Mouse (Mus musculus): Measurements from ENCODE around the gene Rasl10b.

The Rasl10b gene

DNA sequence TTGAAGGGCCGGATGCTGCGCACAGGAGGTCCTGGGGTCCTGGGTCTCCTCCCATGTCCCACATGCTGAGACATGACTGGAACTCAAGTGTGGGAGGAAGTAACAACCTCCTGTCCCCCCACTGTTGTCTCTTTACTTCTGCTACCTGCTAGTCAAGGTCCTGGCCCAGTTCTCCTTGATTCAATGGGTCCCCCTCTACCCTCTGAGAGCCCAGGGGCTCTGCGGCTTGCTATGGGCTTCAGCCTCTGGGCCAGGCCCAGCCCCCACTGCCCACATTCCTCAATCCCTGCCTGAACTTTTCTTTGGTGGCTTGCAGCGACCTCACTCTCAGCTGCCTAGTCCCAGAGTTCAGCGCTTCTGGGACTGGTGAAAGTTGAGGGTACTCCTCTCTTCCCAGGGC is 20.4 kb downstream of the Rasl10b start, which contains the start of gene Gas2l2:
Gene Gas2l2 (minus strand): TSS at position 101 of the 400 bp plus-strand sequence.
- DNase-seq (ENCODE audit: inconsistent age in 2 of 2, low spot score in 1 of 2) = no peak

DNA sequence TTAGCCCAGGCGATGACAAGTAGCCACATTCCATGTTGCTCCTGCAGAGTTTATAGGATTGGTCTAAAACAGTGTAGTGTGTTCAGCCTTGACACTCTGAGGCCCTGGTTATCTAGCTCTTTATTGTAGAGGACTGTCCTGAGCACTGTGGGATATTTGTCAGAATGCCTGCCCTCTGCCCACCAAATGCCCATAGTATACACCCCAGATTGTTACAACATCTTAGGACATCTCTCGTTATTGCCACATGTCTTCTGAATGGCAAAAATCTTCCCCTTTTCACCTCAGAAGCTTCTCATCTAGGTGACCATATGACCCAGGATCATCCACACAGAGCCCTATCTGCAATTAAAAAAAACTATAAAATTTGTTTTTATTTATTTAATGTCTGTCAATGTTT is 23.6 kb downstream of the Rasl10b start:
- DNase-seq (ENCODE audit: inconsistent age in 2 of 2, low spot score in 1 of 2) = no peak

DNA sequence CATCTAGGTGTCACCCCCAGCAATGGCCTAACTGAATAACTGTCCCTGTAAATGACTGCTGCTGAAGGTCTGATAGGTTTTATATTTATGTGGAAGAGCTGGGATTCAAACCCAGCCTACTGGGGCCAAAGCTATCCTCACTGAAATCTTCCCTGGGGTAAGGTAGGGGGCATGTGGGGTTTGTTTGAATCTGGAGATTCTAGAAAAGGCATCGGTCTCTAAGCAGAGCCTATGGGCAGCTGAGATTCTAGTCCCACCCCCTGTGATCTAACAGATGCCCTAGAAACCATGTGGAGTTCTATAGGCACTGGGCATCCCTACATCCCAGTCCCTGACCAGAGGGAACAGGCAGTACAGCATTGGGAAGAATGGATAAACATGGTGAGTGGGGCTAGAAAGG is 28.4 kb downstream of the Rasl10b start, which contains the start of gene 1700020L24Rik:
Gene 1700020L24Rik (plus strand): TSS at position 301 of the 400 bp plus-strand sequence.
- DNase-seq (ENCODE audit: inconsistent age in 2 of 2, low spot score in 1 of 2) = no peak

DNA sequence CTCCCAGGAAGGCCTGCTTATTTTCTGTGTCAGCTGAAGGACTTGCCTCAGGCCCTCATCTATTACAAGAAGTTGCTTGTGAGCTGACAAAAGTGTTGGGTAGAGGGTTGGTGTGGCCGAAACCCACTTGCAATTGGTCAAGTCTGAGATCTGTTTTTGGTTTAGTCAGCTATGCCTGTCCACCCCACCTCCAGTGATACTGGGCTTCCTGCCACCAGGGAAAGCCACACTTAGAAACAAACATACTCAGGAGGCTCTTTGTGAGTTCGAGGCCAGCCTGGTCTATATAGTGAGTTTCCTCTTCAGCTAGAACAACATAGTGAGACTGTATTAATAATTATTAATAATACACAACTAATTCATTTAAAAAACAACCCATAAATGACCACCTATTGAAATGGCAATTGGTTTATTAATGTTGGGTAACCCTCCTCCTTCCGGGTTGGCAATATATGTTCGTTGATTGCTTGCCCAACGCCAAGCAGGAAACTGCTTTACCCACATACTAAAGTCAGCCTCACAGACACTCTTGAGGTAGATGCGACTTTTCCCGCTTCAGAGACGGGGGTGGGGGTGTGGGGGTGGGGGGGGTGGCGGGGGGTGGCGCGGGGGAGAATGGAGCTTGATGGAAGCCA is 30.6 kb downstream of the Rasl10b start:
- peak in 1 of 2 experiments; percentile 27 for DNase-seq (ENCODE audit: inconsistent age in 2 of 2, low spot score in 1 of 2)

DNA sequence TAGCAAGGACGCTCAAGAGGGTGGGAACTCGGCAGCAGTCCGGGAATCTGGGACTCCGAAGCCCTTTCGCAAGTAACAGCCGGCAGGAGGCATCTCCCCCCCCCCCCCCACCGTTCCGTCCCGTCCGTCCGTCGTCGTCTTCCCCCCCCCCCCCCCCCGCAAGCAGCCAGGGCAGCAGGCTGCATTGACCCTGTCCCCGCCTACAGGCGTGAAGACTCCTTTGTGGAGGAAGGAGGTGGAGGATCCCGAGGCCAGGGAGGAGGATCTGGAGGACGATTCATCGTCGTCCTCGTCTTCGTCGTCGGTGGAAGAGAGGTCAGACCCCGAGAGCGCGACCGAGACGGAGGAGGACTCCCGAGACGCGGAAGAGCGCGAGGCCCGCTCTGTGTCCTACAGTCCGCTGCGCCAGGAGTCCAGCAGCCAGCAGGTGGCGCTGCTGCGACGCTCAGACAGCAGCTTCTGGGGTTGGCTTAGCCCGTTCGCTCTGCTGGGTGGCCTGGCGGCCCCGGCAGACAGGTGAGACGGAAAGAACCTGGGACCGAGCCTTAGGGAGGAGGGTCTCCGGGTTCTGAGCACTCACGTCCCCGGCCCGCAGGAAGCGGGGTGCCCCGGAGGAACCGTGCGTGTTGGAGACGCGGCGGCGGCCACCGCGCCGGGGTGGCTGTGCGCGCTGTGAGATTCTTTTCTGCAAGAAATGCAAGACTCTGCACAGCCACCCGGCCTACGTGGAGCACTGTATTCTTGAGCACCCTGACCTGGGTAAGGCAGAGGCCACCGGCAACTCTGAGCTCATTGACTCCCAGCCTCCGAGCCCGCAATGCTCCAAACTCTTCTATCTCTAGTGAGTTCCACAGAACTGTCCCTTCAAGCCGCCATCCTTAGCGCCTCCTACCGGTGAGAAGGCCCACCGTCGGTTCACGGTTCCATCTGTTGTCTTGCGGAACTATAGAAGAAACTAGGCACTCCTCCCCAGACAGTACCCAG is 31.4 kb downstream of the Rasl10b start:
- peak; percentile 88 to 96 for DNase-seq (ENCODE audit: inconsistent age in 2 of 2, low spot score in 1 of 2)

DNA sequence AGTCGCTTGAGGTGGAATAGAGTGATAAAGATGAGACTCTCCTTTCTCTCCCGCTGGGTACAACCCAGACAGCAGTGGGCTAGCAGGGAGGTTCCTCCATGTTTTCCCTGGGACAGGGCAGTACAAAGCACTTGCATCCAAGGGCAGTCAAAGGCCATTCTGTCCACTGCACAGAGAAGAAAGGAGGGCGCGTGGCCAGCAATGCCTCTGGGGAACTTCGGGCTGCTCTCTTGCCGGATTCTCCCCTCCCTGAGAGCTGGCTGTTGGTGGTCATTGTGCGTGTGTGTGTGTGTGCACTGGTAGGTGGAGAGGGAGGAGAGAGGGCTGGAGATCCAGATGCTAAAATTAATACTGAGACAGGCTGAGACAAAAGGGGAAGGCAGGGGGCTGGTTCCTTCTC is 32.3 kb downstream of the Rasl10b start:
- peak; percentile 40 to 79 for DNase-seq (ENCODE audit: inconsistent age in 2 of 2, low spot score in 1 of 2)

DNA sequence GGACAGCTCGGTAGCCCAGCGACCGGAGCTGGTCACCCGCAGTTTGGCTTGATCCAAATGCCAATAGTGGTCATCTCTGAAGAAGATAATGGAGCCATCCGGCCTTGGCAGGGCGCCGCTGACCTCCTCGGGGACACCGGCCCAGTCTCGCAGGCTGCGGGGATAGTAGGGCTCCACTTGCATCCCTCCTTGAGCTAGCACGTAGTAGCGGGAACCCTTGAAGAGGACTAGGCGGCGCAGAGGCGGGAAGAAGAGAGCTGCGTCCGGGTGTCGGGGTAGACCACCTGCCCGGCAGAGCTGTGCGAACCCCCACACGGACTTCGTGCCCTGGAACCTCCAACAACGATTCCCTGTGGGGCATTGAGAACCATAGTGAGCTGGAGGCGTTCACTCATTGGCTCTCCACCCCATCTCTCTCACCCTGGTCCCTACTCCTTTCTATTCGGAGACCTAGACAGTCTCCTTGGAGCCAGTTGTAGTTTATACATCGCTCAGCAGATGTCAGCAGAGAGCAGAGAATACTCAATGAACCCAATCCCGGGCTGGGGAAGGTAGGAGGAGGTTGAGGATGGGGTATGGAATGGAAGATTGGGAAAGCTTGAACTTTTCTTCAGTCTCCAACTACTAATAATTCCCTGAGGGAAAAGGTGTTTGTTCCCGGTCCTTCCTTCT is 33.8 kb downstream of the Rasl10b start:
- peak; percentile 73 to 94 for DNase-seq (ENCODE audit: inconsistent age in 2 of 2, low spot score in 1 of 2)

DNA sequence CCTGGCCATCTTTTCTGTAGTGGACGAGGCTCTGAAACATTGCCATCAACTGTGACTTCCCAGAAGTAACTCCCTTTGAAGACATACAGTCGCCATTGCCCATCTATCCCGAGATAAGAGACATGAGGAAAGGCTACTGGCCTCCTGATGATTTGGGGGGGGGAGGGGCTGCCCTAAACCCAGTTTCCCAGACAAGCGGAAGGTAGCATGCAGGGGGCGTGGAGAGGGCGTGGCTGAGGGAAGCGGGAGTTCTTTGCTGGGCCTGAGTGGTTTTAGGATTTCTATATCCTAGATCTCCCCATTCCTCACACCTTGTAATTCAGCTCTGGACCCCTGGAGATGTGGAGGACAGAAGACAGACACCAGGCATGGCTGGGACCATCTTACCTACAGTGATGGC is 34.9 kb downstream of the Rasl10b start:
- DNase-seq (ENCODE audit: inconsistent age in 2 of 2, low spot score in 1 of 2) = no peak

DNA sequence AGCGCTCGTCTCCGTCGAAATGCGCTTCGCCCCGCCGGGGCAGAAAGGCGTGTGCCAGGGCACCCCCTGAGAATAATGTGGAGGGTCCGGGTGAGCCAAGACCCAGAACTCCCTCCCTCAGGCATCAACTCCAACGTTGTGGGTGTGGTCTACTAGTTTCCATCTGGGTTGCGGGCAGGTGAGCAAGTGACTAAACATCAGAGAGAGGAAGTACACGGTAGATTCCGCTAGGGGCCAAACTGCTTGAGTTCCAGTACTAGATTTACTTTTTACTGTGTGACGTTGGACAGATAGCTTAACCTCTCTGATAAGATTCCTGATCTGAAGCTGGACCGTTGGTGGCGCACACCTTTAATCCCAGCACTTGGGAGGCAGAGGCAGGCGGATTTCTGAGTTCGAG is 36.1 kb downstream of the Rasl10b start:
- peak in 1 of 2 experiments; percentile 25 for DNase-seq (ENCODE audit: inconsistent age in 2 of 2, low spot score in 1 of 2)

DNA sequence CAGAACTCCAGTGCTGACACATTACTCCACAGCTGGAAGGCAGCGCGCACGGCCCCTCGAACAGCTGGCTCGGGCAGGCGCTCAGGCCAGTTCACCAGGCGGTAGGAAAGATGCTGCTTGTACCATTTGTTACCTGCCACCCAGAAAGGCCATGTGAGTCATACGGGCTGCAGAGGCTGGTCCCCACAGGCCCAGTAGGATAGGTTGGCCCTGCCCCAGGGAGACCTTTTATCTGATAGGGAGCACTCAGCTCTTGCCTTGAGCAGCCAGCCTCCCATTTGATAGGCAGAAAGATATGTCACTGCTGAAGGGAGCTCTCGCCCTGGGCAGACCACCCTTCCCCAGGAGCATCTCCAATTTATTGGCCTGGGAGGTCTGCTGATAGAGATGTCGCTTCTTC is 38.7 kb downstream of the Rasl10b start:
- peak in 1 of 2 experiments; percentile 36 for DNase-seq (ENCODE audit: inconsistent age in 2 of 2, low spot score in 1 of 2)

DNA sequence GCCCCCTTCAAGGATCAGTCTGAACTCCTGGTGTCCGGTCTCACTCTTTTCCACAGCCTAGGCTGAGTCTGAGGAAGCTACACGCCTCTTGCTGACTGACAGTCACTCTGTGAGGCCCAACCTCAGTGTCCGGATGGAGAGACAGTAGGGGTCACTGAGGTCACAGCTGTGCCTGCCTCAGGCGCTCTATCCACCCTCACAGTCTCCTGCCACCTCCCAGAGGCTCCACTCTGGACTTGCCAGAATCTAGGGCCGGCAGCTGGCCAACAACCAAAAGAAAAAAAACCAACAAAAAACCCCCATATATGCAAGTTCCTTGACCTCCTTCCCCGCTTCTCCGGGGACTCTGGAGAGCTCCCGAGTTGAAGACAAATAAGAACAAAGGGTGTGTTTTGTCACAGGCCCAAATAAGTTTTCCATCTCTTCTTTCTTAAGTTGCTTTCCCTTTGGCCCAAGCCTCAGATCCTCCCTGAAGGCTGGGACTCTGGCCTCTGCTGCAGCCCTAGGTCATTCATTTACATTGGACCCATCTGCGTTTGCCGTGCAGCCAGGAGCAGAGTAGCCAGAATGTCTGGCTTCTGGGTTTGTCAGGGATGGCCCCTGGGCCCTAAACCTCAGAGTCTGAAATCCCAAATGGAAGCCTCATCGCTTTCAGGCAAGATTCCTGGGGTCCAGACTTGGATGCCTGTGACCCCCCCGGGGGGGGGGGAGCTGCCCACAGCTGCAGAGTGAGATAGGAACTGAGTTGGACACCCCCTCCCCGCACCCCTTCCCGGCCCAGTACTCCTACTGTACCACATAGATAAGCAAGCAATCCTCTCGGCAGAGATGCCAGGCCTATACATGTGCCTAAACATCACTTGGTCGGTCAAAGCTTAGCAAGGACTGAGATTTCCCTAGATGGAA is 39.3 kb downstream of the Rasl10b start:
- peak; percentile 37 to 69 for DNase-seq (ENCODE audit: inconsistent age in 2 of 2, low spot score in 1 of 2)

DNA sequence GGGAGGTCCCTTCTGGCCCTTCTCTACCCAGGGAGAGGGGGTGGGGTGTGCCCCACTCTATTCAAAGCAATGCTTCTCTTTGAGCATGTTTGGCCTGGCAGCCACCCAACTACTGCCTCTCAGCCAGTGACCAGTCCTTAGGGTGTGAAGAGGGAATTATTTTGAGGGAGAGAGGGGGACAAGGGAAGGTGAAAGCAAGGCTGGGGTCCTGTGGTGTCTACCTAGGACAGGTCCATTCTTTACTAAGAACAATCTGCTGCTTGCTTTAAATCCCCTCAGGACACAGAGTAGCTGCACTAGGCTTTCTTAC is 39.9 kb downstream of the Rasl10b start:
- peak; percentile 30 to 64 for DNase-seq (ENCODE audit: inconsistent age in 2 of 2, low spot score in 1 of 2)

DNA sequence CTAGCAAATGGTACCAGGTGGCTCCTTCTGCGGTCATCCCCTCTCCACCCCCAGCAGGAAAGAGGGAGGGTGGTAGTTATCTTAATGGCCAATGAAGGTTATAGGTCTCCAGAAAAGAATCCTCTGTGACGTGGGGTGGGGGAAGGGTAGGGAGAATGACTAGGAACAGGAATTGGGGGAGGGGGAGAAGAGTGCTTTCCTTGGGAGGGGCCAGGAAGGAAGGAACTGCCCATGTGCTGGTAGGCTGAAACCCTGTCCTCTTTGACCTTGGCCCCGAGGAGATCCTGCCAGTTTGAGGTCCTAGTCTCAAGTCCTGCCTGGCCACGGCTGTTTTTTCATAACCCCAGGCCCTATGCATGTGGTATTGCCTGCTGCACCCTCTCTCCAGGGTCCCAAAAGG is 40.4 kb downstream of the Rasl10b start:
- DNase-seq (ENCODE audit: inconsistent age in 2 of 2, low spot score in 1 of 2) = peak; percentile 19 to 55

DNA sequence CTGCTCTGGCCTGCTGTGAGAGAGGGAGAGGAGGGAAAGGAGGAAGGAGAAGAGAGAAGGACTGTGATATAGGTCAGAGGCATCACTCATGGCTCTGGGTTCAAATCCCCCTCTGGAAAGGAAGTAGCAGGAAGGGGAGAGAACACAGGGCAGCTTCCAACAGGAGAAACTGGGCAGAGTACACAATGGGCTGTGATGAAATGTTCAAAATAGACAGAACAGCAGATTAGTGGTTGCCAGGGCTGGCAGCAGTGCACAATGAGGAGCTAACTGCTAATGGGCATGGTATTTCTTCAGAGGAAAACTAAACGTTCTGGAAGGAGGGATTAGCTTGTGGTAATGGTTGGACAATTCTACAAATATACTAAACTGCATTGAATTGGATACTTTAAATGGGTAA is 41.6 kb downstream of the Rasl10b start:
- peak in 1 of 2 experiments; percentile 33 for DNase-seq (ENCODE audit: inconsistent age in 2 of 2, low spot score in 1 of 2)

DNA sequence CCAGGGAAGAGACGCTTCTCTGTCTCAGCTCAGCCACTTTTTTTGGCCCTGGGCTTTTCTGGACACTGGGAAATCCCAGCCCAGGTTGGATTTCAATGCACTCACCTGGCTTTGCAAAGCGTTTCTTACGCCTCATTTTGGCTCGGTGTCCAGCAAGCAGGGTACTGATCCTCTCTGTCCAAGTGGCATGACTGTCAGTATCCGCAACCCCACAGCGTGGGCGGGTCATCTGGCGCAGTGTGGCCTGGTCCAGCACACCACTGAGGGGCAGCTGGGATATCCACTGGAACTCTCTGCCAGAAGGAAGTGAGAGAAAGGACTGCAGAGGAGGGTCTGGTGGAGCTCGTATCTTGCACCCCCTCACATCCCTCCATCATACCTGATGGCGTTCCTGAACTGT is 42.3 kb downstream of the Rasl10b start:
- peak in 1 of 2 experiments; percentile 6 for DNase-seq (ENCODE audit: inconsistent age in 2 of 2, low spot score in 1 of 2)

DNA sequence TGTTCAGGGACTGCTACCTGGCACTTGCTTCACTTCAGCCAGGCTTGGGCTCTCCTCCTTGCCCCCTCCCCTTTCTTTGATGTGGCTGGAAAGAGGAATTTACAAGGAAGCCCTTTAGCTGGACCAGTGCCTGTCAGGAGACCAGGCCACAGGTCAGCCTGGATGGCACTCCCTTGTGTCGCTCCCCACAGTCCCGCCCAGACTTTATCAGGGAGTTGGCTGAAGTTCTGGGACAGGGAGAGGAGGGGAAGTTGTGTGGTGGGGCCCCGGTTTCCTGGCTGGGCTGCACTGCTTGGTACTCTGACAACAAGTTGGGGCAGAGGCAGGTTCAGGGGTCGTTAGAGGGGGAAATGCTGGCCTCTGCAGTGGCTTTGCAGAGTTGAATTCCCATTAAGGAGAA is 45.6 kb downstream of the Rasl10b start:
- DNase-seq (ENCODE audit: inconsistent age in 2 of 2, low spot score in 1 of 2) = peak; percentile 44 to 76

DNA sequence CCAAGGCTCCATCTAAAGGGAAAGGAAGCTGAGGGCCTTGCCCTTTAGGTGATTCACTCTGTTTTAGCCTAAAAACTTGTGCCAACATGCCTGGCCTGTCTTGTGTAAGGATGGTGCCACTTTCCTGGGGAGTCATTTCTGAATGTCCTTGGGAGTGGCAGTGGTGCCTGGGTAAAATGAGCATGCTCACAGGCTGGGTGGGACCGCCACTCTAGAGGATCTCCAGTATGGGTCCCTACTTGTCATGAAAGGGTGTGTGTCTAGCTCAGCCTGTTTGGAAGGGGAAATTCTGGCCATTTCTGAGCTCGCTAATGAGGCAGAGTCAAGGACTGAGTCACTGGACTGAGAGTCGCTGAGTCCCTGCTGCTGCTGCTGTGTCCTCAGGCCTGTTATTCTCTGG is 46.7 kb downstream of the Rasl10b start:
- peak; percentile 70 to 93 for DNase-seq (ENCODE audit: inconsistent age in 2 of 2, low spot score in 1 of 2)

DNA sequence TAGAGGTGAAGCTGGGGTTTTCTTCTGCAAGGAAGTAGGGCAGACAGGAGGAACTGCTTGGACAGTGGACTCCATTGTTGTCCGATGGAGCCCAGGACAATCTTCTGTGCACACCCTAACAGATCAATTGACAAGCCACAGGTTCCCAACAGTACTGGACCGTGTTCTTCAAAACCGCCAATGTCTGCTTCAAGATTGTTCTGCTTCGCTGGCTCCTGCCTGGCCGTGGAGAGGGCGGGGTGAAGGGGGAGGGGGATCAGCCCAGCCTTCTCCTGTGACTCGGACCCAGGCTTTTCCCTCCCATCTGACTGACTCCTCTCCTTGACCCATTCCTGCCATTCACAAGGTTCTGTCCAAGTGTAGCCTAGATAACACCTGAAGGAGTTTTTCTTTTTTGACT is 48.3 kb downstream of the Rasl10b start:
- DNase-seq (ENCODE audit: inconsistent age in 2 of 2, low spot score in 1 of 2) = peak; percentile 11 to 43

DNA sequence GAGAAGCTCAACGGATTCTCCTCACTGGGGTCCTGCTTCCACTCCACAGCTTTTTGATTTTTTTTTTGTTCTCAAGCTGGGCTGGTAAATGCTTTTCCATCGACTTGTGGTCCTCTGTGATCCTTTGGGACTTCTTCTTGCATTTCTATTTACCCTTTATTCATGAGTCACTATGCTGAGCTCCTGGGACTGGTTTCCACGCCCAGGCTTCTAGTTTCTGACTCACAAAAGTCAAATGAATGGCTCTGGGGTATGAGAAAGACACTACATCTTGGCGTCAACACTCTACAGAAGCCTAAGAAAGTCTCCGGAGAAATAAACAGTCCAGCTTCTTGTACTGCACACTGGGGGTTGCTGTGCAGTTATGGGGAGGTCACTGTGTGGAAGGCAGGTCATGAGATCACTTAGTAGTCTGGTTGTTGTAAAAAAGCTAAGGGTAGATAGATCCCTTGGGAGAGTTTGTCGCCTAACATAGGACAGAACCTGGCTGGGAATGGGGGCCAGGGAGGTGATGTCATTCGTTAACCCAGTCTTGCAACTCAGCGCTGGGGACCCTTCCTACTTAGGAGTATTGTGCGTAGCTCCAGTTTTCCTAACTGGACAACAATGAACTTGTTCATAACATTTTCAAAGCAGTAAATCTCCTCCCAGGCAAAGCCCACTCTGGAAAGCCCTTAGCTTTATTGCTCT is 49.1 kb downstream of the Rasl10b start:
- DNase-seq (ENCODE audit: inconsistent age in 2 of 2, low spot score in 1 of 2) = peak; percentile 46 to 81

DNA sequence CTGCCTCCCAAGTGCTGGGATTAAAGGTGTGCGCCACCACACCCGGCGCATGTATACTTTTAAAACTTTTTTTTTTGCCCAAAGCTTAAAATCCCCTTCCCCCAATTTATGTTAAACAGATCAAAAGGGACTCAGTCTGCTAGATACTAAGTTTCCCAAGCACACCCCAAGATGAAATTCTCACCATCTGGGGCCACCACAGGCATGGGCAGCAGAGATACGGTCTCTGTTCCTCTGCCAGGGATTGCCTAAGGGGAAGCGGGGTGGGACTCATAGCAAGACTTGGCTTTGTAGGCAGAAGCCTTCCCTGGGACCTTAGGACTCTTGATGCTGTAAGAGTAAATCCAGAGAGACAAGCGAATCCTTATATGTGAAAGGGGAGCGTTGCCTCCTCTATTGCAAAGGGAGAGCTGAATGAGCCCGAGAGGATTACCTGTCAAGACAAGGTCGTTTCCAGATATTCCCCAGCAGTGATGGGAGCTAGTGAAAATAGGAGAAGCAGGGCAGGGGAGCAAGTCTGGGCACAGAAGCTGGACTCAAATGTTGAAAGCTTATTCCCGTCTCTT is 52.6 kb downstream of the Rasl10b start:
- DNase-seq (ENCODE audit: inconsistent age in 2 of 2, low spot score in 1 of 2) = peak; percentile 12 to 49
